Mouse (Mus musculus): ENCODE data around the gene Pgap2.

DNA sequence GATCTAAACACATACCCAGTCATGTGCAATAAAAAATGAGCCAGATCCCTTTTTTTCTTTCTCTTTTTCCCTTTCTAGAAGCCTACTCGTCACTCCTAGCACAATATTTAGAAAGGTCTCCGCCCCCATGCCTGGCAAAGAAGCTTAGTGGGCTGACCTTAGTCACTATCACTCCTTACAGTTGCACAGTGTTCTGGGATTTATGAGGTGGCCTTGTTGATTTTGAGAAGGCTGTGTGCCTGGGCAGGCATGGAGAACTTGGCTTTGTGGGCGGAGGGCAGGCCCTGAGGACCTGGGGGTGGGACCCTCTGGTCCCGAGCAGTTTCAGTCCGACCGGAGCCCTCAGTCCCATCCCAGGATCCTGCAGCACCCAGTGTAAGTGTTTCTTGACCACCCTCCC, 19.8 kb downstream of the Pgap2 start:
- TF ChIP-seq CTCF (IDR thresholded peaks at IDR 0.05; ENCODE audit: borderline replicate concordance, control insufficient read depth, extremely low read depth, insufficient read depth, low read length, poor library complexity) (no peak), POLR2A (IDR thresholded peaks at IDR 0.05; ENCODE audit: control insufficient read depth, extremely low read depth, insufficient read depth, low read length, poor library complexity) (no peak)

Measured in thymus, adult 2 months (tissue).